Mouse (Mus musculus) liver, embryonic 11.5 days (tissue): ENCODE measurements around the gene Pdhx. TPM values are rescaled to one million over a fixed set of nuclear protein-coding genes. Genes with fewer than 3 reads are reported as not detected.

Source experiments
- ATAC-seq: fragments of 200-750 bp; cut with Nextera tagmentation; replicated peaks from 2 replicates; pipeline ENCODE4 v1.8.0; 2017; ENCODE audit warnings: moderate number of reproducible peaks, mild to moderate bottlenecking, moderate TSS enrichment, moderate library complexity; ENCODE audit not compliant: low FRiP score
- DNase-seq: peaks from one replicate; pipeline ENCODE4 v3.0.0-alpha.2; 2017; ENCODE audit warnings: low spot score
- H3K27ac ChIP-seq: fragments of 300-500 bp; sonication (generic); 2 replicates; pipeline ENCODE4 v1.5.1; 2014; ENCODE audit warnings: mild to moderate bottlenecking, low read depth, low read length, control low read depth
- H3K27me3 ChIP-seq: fragments of 300-500 bp; sonication (generic); replicated peaks from 2 replicates; pipeline ENCODE4 v1.6.1; 2014; ENCODE audit warnings: low read length, mixed read lengths; ENCODE audit not compliant: control insufficient read depth, insufficient read depth
- H3K36me3 ChIP-seq: fragments of 300-500 bp; sonication (generic); 2 replicates; pipeline ENCODE4 v1.6.1; 2014; ENCODE audit warnings: mild to moderate bottlenecking, low read length, moderate library complexity, mixed read lengths; ENCODE audit not compliant: control insufficient read depth, insufficient read depth
- H3K4me1 ChIP-seq: fragments of 300-500 bp; sonication (generic); replicated peaks from 2 replicates; pipeline ENCODE4 v1.6.1; 2014; ENCODE audit warnings: low read length, mixed read lengths; ENCODE audit not compliant: control insufficient read depth, insufficient read depth
- H3K4me2 ChIP-seq: fragments of 300-500 bp; sonication (generic); 2 replicates; pipeline ENCODE4 v1.6.1; 2014; ENCODE audit warnings: mild to moderate bottlenecking, control low read depth, moderate library complexity
- H3K4me3 ChIP-seq: fragments of 300-500 bp; sonication (generic); 2 replicates; pipeline ENCODE4 v1.5.1; 2014; ENCODE audit warnings: low read depth, low read length, control low read depth
- H3K9ac ChIP-seq: fragments of 300-500 bp; sonication (generic); 2 replicates; pipeline ENCODE4 v1.6.1; 2014; ENCODE audit warnings: low read depth, low read length, control low read depth
- H3K9me3 ChIP-seq: fragments of 300-500 bp; sonication (generic); 2 replicates; pipeline ENCODE4 v1.6.1; 2016; ENCODE audit warnings: low read length, inconsistent platforms, mixed read lengths; ENCODE audit not compliant: control insufficient read depth
- WGBS: fragments of 180-500 bp; shearing (Covaris S2); extraction: QIAGEN DNeasy Blood & Tissue Kit; methylation state at CpG from one replicate; pipeline ENCODE4 v1.1.7; 2014; 5-methylcytosine and 5-hydroxymethylcytosine counted together
- polyA plus RNA-seq: library from polyadenylated mRNA; unstranded; fragments of >200 nt; fragmentation: Nextera tagmentation; extraction: Ambion mirVana; gene quantifications from 2 replicates; pipeline ENCODE4 v1.2.1, GENCODE M21; 2014

The Pdhx gene
- polyA plus RNA-seq: 36.8 and 41.9 TPM in 2 replicates

- H3K27ac ChIP-seq: peak within 1 kb of the TSS; percentile 96
- under 1% methylated on average over 55 of the region's 55 CpGs for WGBS
- peak within 1 kb of the TSS; percentile 90 for H3K9ac ChIP-seq
- no peaks in the 10 kb centered on the region for H3K9me3 ChIP-seq
- H3K4me1 ChIP-seq: peaks cover 7% of the 10 kb centered on the region
- H3K4me3 ChIP-seq: peak within 1 kb of the TSS; percentile 74
- peak; percentile 99 for ATAC-seq
- peak; percentile 100 for DNase-seq
- peak within 1 kb of the TSS; percentile 72 for H3K4me2 ChIP-seq
- no peaks in the 10 kb centered on the region for H3K36me3 ChIP-seq
- H3K27me3 ChIP-seq: no peaks in the 10 kb centered on the region
These were observed at the start of gene Pdhx, which contains the start of gene Apip for GRCm38 (mm10) chr2:103073219-103073982. Gene Pdhx (minus strand): TSS chr2:103073513. Gene Apip (plus strand): TSS chr2:103073675.

- 73% methylated on average over 7 of the region's 7 CpGs for WGBS
- Histone ChIP-seq H3K36me3 (no peaks in the 10 kb centered on the region), H3K27ac (no peak overlapping the region), H3K9me3 (no peaks in the 10 kb centered on the region), H3K9ac (no peak overlapping the region), H3K27me3 (no peaks in the 10 kb centered on the region), H3K4me1 (no peaks in the 10 kb centered on the region), H3K4me3 (no peak overlapping the region), H3K4me2 (no peak overlapping the region)
- DNase-seq: no peak
- no peak for ATAC-seq
These were observed 46.0 kb upstream of the Pdhx start for GRCm38 (mm10) chr2:103119197-103119854.

GRCm38 (mm10) chr2:103118324-103119196 is 45.2 kb upstream of the Pdhx start:
- ATAC-seq (no peak), DNase-seq (no peak)
- Histone ChIP-seq H3K27ac (no peak overlapping the region), H3K4me2 (no peak overlapping the region), H3K9ac (no peak overlapping the region), H3K4me1 (no peaks in the 10 kb centered on the region), H3K9me3 (no peaks in the 10 kb centered on the region), H3K36me3 (no peaks in the 10 kb centered on the region), H3K27me3 (no peaks in the 10 kb centered on the region), H3K4me3 (no peak overlapping the region)
- 76% methylated on average over 6 of the region's 6 CpGs for WGBS

DNA sequence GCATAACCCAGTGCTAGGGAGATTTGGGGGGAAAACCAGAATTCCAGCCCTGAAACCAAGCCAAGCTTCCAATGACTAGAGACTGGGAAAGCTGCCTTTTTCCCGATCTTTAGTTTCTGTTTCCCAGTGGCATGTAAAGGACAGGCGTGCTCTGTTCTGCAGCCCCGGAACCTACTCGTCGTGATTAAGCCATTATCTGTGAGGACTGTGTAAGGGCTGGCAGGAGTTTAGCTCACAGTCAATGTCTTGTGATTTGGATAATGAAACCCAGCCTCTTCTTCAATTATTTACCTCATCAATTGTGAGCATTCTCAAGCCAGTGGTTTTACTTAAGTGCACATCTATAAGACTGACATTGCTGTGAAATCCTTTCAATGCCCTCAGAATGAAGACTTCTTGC is 43.9 kb upstream of the Pdhx start:
- no peak for ATAC-seq
- DNase-seq: no peak
- H3K4me2 ChIP-seq: no peak overlapping the region
- H3K4me3 ChIP-seq: no peak overlapping the region
- H3K27ac ChIP-seq: no peak overlapping the region
- no peaks in the 10 kb centered on the region for H3K4me1 ChIP-seq
- no peaks in the 10 kb centered on the region for H3K36me3 ChIP-seq
- no peak overlapping the region for H3K9ac ChIP-seq
- 73% methylated on average over 5 of the region's 5 CpGs for WGBS
- H3K27me3 ChIP-seq: no peaks in the 10 kb centered on the region
- no peaks in the 10 kb centered on the region for H3K9me3 ChIP-seq

DNA sequence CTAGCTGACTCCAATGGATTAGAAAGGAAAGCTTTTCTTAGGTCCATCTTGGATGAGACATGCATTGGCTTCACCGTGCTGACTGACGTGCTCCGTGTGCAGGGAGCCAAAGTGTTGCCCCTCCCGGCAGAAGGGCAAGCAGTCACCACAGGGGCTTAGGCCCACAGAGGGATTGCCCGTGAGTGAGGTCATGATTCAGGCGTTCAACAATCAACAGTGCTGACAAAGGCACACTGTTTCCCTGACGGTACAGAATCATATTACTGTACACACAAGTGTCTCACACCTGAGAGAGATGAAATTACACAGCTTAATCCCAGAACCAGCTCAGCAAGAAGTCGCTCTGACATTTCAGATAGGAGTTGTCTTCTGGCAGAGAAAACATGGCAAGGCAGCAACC is 38.4 kb upstream of the Pdhx start:
- DNase-seq: no peak
- Histone ChIP-seq H3K36me3 (no peaks in the 10 kb centered on the region), H3K9me3 (no peaks in the 10 kb centered on the region), H3K4me3 (no peak overlapping the region), H3K4me2 (no peak overlapping the region), H3K27ac (no peak overlapping the region), H3K27me3 (no peaks in the 10 kb centered on the region), H3K9ac (no peak overlapping the region), H3K4me1 (no peaks in the 10 kb centered on the region)
- ATAC-seq: no peak
- WGBS: 75% methylated on average over 8 of the region's 8 CpGs

GRCm38 (mm10) chr2:103106172-103106571 is 32.9 kb upstream of the Pdhx start:
- ATAC-seq (no peak), DNase-seq (no peak)
- 83% methylated on average over 2 of the region's 2 CpGs for WGBS
- Histone ChIP-seq H3K9ac (no peak overlapping the region), H3K4me2 (no peak overlapping the region), H3K36me3 (no peaks in the 10 kb centered on the region), H3K9me3 (no peaks in the 10 kb centered on the region), H3K4me3 (no peak overlapping the region), H3K27me3 (no peaks in the 10 kb centered on the region), H3K27ac (no peak overlapping the region), H3K4me1 (no peaks in the 10 kb centered on the region)

DNA sequence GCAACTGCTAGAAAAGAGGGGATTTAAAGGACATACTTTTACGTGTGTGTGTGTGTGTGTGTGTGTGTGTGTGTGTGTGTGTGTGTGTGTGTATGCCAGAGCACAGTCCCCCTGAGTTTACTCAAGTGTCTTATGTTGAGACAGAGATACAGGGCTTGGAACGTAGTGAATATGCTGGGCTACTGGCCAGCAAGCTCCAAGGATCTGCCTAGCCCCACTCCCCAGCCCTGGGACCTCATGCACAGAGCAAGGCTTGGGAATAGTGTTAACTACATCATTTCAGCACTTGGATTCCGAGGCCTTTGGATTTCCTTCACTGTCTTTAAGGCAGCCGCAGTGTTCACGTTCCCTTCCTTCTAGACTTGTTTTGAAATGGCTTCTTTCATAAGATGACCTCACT is 29.3 kb upstream of the Pdhx start:
- no peak for DNase-seq
- Histone ChIP-seq H3K9ac (no peak overlapping the region), H3K27me3 (no peaks in the 10 kb centered on the region), H3K36me3 (no peaks in the 10 kb centered on the region), H3K4me2 (no peak overlapping the region), H3K27ac (no peak overlapping the region), H3K9me3 (no peaks in the 10 kb centered on the region), H3K4me1 (no peaks in the 10 kb centered on the region), H3K4me3 (no peak overlapping the region)
- 72% methylated on average over 5 of the region's 5 CpGs for WGBS
- ATAC-seq: no peak

DNA sequence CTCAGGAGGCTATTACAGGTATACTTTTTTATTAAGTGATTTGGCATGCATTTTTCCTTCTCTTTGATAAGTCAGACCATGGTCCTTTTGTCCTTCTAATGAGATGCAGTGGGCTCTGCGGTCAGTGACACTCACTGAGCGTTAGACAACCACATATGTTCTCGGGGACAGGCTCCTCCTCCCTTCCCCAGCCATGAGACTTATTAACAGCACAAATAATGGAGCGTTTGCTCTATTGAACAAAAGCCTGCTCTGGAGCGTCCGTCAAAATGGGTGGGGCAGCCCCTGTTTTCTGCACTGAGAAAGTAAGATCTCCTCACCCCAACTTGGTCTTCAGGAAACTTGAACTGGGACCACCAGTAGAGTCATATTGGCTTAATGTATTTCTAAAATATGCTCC is 16.2 kb upstream of the Pdhx start:
- Histone ChIP-seq H3K4me1 (no peaks in the 10 kb centered on the region), H3K27me3 (no peaks in the 10 kb centered on the region), H3K4me2 (no peak overlapping the region), H3K36me3 (peaks cover 11% of the 10 kb centered on the region; the same call in 1 of the 2 replicates), H3K4me3 (no peak overlapping the region), H3K9ac (no peak overlapping the region), H3K9me3 (no peaks in the 10 kb centered on the region), H3K27ac (no peak overlapping the region)
- WGBS: 89% methylated on average over 6 of the region's 6 CpGs
- DNase-seq (no peak), ATAC-seq (no peak)
